Mouse (Mus musculus) stomach, postnatal 0 days (tissue): ENCODE data around the gene Gdpd2.

Source experiments
- CTCF ChIP-seq: IDR thresholded peaks from 2 replicates; pipeline ENCODE4 v1.5.1; 2016; ENCODE audit warnings: antibody characterized with exemption, low read depth, mild to moderate bottlenecking, moderate library complexity
- EP300 ChIP-seq: optimal IDR thresholded peaks from 2 replicates; pipeline ENCODE3; 2016; ENCODE audit warnings: antibody characterized with exemption

DNA sequence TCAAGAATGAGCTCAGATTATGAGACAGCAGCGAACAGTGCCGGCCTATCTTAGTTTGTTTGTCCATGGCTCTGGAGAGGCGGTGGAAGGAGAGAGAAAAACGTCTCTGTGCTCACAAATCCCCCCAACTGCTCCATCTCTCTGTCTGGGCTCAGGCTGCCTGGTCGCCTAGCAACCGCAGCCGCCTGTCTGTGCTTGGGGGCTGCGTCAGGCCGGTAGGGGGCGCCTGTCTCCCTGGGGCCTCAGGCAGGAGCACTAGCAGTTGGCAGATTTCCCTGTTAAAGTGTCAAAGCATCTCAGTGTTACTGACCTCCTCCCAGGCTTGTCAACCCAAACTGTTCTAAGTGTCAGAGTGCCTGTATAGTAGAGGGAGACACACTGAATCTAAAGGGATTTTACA is 12.3 kb downstream of the Gdpd2 start:
- TF ChIP-seq CTCF, result peak; percentile 68
- TF ChIP-seq EP300, result no peak
